Mouse (Mus musculus): ENCODE measurements at regions not wholly inside any gene's neighbourhood (a gene's known extent, or its start where the extent isn't known, plus 50 kb on each side); places are given as distances from the start of the nearest gene placed in this dataset.

DNA sequence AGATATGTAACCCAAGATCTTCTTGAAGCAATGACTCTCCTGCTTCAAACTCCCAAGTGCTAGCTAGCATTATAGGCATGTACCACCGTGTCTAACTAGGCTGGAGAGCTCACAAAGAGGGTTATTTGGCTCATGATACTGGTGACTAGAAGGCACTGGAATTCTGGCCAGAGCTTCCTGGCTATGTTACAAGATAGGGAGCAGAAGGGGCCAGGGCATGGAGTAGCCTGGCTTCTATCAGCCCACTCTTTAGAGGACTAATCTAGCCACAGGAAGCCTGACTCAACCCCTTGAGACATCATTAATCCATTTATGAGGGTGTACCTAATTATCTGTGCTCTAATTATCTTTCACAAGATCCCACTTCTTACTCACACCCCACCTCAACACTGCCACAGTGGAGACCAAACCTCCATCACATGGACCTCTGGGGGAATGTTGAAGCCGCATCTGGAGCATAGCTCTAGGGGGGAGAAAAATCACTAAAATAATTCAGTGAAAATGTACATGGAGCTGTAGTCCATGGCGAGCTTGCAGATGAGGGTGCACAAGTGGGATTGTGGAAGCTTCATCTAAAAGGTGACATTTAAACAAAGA lies 77.2 kb upstream of the Rai14 start:
- H3K27me3 ChIP-seq (replicated peaks; ENCODE audit: insufficient read depth, low read length), result no peaks in the 10 kb centered on the region
- DNase-seq (ENCODE audit: low spot score) (no peak), ATAC-seq (no peak)
- no peaks in the 10 kb centered on the region for H3K9me3 ChIP-seq (ENCODE audit: low read length)
- H3K9ac ChIP-seq (replicated peaks; ENCODE audit: low read depth), result no peak overlapping the region
- TF ChIP-seq EP300 (IDR thresholded peaks at IDR 0.05), result no peak
- no peak for TF ChIP-seq CTCF (IDR thresholded peaks at IDR 0.05)
- H3K27ac ChIP-seq (ENCODE audit: low read length), result no peak overlapping the region
- 70% methylated on average over 3 of the region's 3 CpGs for WGBS
- H3K4me1 ChIP-seq (ENCODE audit: insufficient read depth, low read depth, low read length), result no peaks in the 10 kb centered on the region
- H3K36me3 ChIP-seq (ENCODE audit: insufficient read depth, low read length), result no peaks in the 10 kb centered on the region
- no peak overlapping the region for H3K4me3 ChIP-seq (ENCODE audit: low read depth, low read length)
- no peak overlapping the region for H3K4me2 ChIP-seq (replicated peaks; ENCODE audit: low read depth, low read length)

DNA sequence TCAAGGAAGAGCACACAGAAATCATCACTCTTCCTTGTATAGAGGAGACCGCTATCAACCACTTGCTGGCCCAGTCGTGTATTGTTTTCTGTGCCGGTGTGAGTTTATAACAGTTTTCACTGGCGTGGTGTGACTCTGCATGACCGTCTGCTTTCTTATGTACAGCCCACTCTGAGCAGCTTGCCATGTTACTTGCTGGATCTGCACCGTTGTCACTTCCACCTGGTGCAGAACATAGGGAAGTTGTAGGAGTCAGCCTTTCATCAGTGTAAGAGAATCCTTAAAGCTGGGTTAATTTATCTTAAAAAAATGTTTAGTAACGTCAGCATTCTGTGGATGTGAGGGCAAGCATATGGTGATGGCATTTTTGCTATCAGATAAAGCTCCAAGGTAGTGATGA lies 77.7 kb upstream of the Rai14 start:
- 67% methylated on average over 7 of the region's 7 CpGs for WGBS

DNA sequence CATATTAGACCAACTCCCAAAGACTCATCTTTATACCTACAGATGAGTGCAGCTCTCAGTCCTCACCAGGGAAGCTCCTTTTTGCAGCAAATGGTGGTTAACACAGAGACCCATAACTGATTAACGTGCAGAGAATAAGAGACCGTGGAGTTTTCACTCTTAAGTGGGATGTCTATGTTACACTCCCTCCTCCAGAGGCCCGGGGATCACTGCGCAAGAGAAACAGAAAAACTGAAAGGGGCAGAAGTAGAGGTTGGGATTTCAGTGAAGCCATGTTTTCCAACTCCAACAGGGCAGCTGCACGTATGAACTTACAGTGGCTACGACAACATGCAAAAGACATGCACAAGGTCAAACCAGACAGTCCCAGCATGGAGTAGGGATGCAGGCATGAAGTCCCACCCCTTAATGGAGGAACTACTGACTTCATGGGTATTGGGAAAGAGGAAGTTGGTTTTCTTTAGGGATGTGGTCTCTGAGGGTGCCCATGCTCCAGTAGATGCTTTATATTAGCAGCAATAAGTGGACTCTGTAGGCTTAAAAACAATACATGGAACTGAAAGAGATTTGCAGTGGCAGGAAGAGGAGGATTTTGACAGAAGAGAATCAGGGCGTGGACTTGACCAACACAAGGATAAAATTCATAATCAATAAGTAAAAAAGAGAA lies 80.8 kb upstream of the Rai14 start:
- 89% methylated on average over 7 of the region's 7 CpGs for WGBS

More for the DNA sequence above, 77.7 kb upstream of the Rai14 start:
- Histone ChIP-seq H3K27me3 (replicated peaks; ENCODE audit: insufficient read depth, low read length) (no peaks in the 10 kb centered on the region), H3K36me3 (ENCODE audit: insufficient read depth, low read length) (no peaks in the 10 kb centered on the region), H3K9ac (replicated peaks; ENCODE audit: low read depth) (no peak overlapping the region), H3K27ac (ENCODE audit: low read length) (no peak overlapping the region), H3K4me1 (ENCODE audit: insufficient read depth, low read depth, low read length) (no peaks in the 10 kb centered on the region), H3K4me2 (replicated peaks; ENCODE audit: low read depth, low read length) (no peak overlapping the region), H3K9me3 (ENCODE audit: low read length) (no peaks in the 10 kb centered on the region), H3K4me3 (ENCODE audit: low read depth, low read length) (no peak overlapping the region)
- no peak for ATAC-seq
- TF ChIP-seq CTCF (IDR thresholded peaks at IDR 0.05) (no peak), EP300 (IDR thresholded peaks at IDR 0.05) (no peak)
- DNase-seq (ENCODE audit: low spot score), result no peak

DNA sequence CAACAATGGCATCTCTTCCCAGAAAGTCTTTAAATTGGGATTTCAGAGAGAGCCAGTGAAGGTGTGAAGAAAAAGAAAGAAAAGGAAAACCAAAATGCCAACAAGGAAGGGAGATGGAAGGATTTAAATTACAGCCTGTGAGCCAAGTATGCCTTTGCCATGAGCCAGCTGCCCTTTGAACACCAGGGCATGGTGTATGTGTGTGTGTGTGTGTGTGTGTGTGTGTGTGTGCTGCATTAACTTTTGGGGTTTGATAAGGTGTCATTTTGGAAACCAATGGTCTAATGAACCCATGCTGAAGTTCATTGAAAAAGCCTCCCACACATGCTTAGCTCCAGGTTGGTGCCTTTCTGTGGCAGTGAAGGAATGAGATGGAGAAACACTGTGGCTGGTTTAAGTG lies 85.2 kb upstream of the Rai14 start:
- Histone ChIP-seq H3K9me3 (ENCODE audit: low read length) (no peaks in the 10 kb centered on the region), H3K4me2 (replicated peaks; ENCODE audit: low read depth, low read length) (no peak overlapping the region), H3K4me1 (ENCODE audit: insufficient read depth, low read depth, low read length) (no peaks in the 10 kb centered on the region), H3K36me3 (ENCODE audit: insufficient read depth, low read length) (no peaks in the 10 kb centered on the region), H3K4me3 (ENCODE audit: low read depth, low read length) (no peak overlapping the region), H3K9ac (replicated peaks; ENCODE audit: low read depth) (no peak overlapping the region), H3K27ac (ENCODE audit: low read length) (no peak overlapping the region), H3K27me3 (replicated peaks; ENCODE audit: insufficient read depth, low read length) (no peaks in the 10 kb centered on the region)
- DNase-seq (ENCODE audit: low spot score), result no peak
- ATAC-seq, result no peak
- TF ChIP-seq EP300 (IDR thresholded peaks at IDR 0.05) (no peak), CTCF (IDR thresholded peaks at IDR 0.05) (no peak)

More for the DNA sequence above, 80.8 kb upstream of the Rai14 start:
- TF ChIP-seq EP300 (IDR thresholded peaks at IDR 0.05), result no peak
- TF ChIP-seq CTCF (IDR thresholded peaks at IDR 0.05), result no peak
- no peaks in the 10 kb centered on the region for H3K9me3 ChIP-seq (ENCODE audit: low read length)
- H3K27me3 ChIP-seq (replicated peaks; ENCODE audit: insufficient read depth, low read length), result no peaks in the 10 kb centered on the region
- no peak for DNase-seq (ENCODE audit: low spot score)
- H3K27ac ChIP-seq (ENCODE audit: low read length), result no peak overlapping the region
- H3K9ac ChIP-seq (replicated peaks; ENCODE audit: low read depth), result no peak overlapping the region
- ATAC-seq, result no peak
- no peaks in the 10 kb centered on the region for H3K4me1 ChIP-seq (ENCODE audit: insufficient read depth, low read depth, low read length)
- no peaks in the 10 kb centered on the region for H3K36me3 ChIP-seq (ENCODE audit: insufficient read depth, low read length)
- H3K4me2 ChIP-seq (replicated peaks; ENCODE audit: low read depth, low read length), result no peak overlapping the region
- H3K4me3 ChIP-seq (ENCODE audit: low read depth, low read length), result no peak overlapping the region

DNA sequence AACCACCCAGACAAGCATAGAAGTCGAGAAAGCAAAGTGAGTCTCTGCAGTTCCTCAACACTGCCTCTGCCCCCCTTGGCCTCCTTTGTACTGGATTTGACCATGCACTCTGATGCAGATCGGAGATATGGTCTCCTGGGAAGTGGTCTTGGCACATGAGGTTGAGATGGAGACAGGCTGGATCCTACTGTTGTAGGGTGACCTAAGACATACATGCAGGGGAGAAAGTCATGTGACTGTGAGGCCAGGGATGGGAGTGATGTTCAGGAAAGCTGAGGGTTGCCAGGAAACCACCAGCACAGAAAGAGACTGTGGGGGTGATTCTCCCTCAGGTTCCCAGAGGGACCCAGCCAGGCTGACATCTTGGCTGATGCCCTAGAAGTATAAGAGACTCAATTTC lies 99.8 kb upstream of the Rai14 start:
- 82% methylated on average over 2 of the region's 2 CpGs for WGBS
- Histone ChIP-seq H3K27ac (ENCODE audit: low read length) (no peak overlapping the region), H3K27me3 (replicated peaks; ENCODE audit: insufficient read depth, low read length) (no peaks in the 10 kb centered on the region), H3K36me3 (ENCODE audit: insufficient read depth, low read length) (no peaks in the 10 kb centered on the region), H3K9me3 (ENCODE audit: low read length) (no peaks in the 10 kb centered on the region), H3K4me1 (ENCODE audit: insufficient read depth, low read depth, low read length) (peaks cover 5% of the 10 kb centered on the region; the same call in 1 of the 2 replicates), H3K4me2 (replicated peaks; ENCODE audit: low read depth, low read length) (no peak overlapping the region), H3K9ac (replicated peaks; ENCODE audit: low read depth) (no peak overlapping the region), H3K4me3 (ENCODE audit: low read depth, low read length) (no peak overlapping the region)
- no peak for TF ChIP-seq EP300 (IDR thresholded peaks at IDR 0.05)
- no peak for TF ChIP-seq CTCF (IDR thresholded peaks at IDR 0.05)
- DNase-seq (ENCODE audit: low spot score) (no peak), ATAC-seq (no peak)

DNA sequence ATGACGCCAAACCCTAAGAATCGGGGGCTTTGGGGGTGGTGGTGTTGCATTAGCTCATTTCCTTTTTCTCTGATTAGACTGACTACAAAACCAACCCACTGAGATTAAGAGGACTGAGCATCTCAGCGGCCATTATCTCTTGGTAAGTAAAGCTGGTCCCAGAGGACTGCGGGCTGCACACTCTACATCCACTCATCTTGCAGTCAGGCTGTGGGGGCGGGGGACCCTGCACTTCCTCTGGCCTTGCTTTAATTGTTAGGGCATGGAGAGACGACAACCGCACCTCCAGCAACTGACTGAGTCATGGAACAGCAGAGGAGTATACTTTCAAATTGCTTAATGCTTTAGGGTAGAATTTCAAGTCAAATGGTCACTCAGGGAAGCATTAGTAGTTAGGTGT lies 100.3 kb upstream of the Rai14 start:
- no peak overlapping the region for H3K27ac ChIP-seq (ENCODE audit: low read length)
- 52% methylated on average over 7 of the region's 7 CpGs for WGBS
- no peaks in the 10 kb centered on the region for H3K9me3 ChIP-seq (ENCODE audit: low read length)
- no peak overlapping the region for H3K4me2 ChIP-seq (replicated peaks; ENCODE audit: low read depth, low read length)
- no peak overlapping the region for H3K9ac ChIP-seq (replicated peaks; ENCODE audit: low read depth)
- peak; percentile 6 for DNase-seq (ENCODE audit: low spot score)
- ATAC-seq, result no peak
- H3K4me3 ChIP-seq (ENCODE audit: low read depth, low read length), result no peak overlapping the region
- peaks cover 5% of the 10 kb centered on the region; the same call in 1 of the 2 replicates for H3K4me1 ChIP-seq (ENCODE audit: insufficient read depth, low read depth, low read length)
- no peaks in the 10 kb centered on the region for H3K27me3 ChIP-seq (replicated peaks; ENCODE audit: insufficient read depth, low read length)
- no peak for TF ChIP-seq CTCF (IDR thresholded peaks at IDR 0.05)
- TF ChIP-seq EP300 (IDR thresholded peaks at IDR 0.05), result no peak
- H3K36me3 ChIP-seq (ENCODE audit: insufficient read depth, low read length), result no peaks in the 10 kb centered on the region

Data from lung, postnatal 0 days (tissue).